Mouse (Mus musculus) lung, adult 2 months (tissue): Measurements from ENCODE around the gene Olfr638. TPM values are rescaled to one million over a fixed set of nuclear protein-coding genes. Genes with fewer than 3 reads are reported as not detected.

Experiments used
- DNase-seq: peaks from one replicate; pipeline ENCODE4 v3.0.0; 2022
- H3K4me1 ChIP-seq: fragments of 200-500 bp; 2 replicates; pipeline ENCODE4 v1.6.1; 2011; ENCODE audit warnings: low read length; ENCODE audit not compliant: control insufficient read depth, insufficient read depth
- H3K4me3 ChIP-seq: fragments of 200-500 bp; replicated peaks from 2 replicates; pipeline ENCODE3; 2011; ENCODE audit warnings: low read depth, mild to moderate bottlenecking, control low read depth, low read length; ENCODE audit errors: extremely low read depth
- CTCF ChIP-seq: fragments of 200-500 bp; IDR thresholded peaks from 2 replicates; pipeline ENCODE4 v1.5.1; 2011; ENCODE audit warnings: mild to moderate bottlenecking, low read length, control low read depth; ENCODE audit not compliant: insufficient read depth
- POLR2A ChIP-seq: fragments of 200-500 bp; IDR thresholded peaks from 2 replicates; pipeline ENCODE4 v1.6.1; 2011; ENCODE audit warnings: low read depth, mild to moderate bottlenecking, control low read depth, low read length, borderline replicate concordance; ENCODE audit errors: extremely low read depth
- WGBS: fragments of 180-500 bp; shearing (Covaris S2); methylation state at CpG from one replicate; pipeline ENCODE4 v1.1.7; 2018; 5-methylcytosine and 5-hydroxymethylcytosine counted together
- polyA plus RNA-seq: library from polyadenylated mRNA; depleted of rRNA; stranded (reverse); fragments of >200 nt; gene quantifications from 2 replicates; pipeline ENCODE4 v1.2.3, GENCODE M21; 2012; rRNA removed

Gene Olfr638
- polyA plus RNA-seq, 1 experiment: not detected

DNA sequence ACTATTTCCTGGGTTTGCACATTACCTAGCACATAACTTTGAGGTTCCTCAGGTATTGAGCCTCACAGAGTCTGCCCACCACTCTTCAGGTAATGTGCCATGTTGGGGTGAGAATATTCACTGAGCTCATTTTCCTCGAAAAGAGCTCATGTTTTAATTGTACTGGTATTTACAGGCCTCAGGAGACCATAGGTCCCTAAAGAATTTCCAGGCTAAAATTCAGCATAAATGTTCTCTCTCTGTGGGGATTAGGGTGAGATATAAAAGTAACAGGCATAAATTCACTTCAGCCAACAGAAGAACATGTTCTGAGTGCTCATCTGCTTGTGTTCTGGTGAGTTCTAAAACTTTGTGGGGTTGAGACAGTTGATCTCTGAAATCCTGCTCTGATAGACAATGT lies 36.6 kb downstream of the Olfr638 start, which contains the start of gene Olfr641:
TSS of gene Olfr641 (plus strand) at position 301 of the 400 bp plus-strand sequence.
- TF ChIP-seq CTCF: no peak
- TF ChIP-seq POLR2A: no peak
- no peak for DNase-seq
- WGBS: 55% methylated on average over 1 of the region's 1 CpGs
- no peak within 1 kb of the TSS for H3K4me3 ChIP-seq
- H3K4me1 ChIP-seq: no peaks in the 10 kb centered on the region

DNA sequence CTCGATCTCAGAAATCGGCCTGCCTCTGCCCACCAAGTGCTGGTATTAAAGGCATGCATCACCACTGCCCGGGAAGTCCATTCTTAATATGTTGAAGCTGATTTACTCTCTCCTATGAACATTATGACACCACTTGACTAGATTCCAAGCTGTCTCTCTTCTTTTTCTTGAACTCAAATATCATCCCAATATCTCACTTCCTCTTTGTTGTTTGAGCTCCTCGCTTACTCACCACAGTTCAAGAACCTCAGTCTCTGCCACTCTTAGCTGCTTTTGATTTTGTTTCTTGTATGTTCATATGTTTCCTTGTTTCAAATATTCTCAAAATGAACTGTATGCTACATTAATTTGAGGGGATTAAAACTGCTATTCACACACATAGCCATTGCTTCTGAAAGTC lies 52.2 kb downstream of the Olfr638 start:
- Histone ChIP-seq H3K4me1 (no peaks in the 10 kb centered on the region), H3K4me3 (no peak overlapping the region)
- 74% methylated on average over 4 of the region's 4 CpGs for WGBS
- TF ChIP-seq POLR2A: no peak
- TF ChIP-seq CTCF: no peak
- DNase-seq: no peak

DNA sequence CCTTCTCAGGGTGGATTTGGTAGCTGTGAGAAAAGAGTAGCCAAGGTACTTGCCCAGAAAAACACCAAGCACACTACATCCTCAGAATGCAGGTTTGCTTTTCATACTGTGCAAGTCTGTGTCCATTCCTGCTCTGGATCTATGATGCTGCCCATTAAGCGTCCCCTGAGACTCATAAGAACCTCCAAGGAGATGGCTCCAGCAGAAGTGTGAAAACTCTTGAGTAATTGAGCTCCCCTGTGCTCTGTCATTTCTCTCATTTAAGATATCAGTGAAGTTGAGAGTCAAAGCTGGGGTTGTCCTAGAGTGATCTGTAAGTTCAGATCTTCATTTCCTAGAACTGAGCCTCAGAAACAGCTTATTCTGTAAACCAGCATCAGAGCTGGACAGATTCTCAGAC lies 54.0 kb downstream of the Olfr638 start, which contains the start of gene Olfr642:
TSS of gene Olfr642 (minus strand) at position 101 of the 400 bp plus-strand sequence.
- H3K4me3 ChIP-seq: no peak within 1 kb of the TSS
- TF ChIP-seq POLR2A (no peak), CTCF (no peak)
- no peaks in the 10 kb centered on the region for H3K4me1 ChIP-seq
- DNase-seq: no peak
- 55% methylated on average over 1 of the region's 1 CpGs for WGBS

Other genes with a start within 250 kb of the Olfr638 start
- not detected in 2 replicates for gene Olfr630, start 241.4 kb upstream of the Olfr638 start, polyA plus RNA-seq
- not detected in 2 replicates for gene Olfr69, start 227.2 kb upstream of the Olfr638 start, polyA plus RNA-seq
- gene Olfr68, start 219.0 kb upstream of the Olfr638 start, polyA plus RNA-seq: not detected in 2 replicates
- gene Olfr67, start 206.9 kb upstream of the Olfr638 start, polyA plus RNA-seq: not detected in 2 replicates
- 1,037 and 2,074 TPM in 2 replicates for gene Hbb-bt, start 184.8 kb upstream of the Olfr638 start, polyA plus RNA-seq
- gene Hbb-bs, start 170.7 kb upstream of the Olfr638 start, polyA plus RNA-seq: 9,354 and 20,945 TPM in 2 replicates
- gene Hbb-bh2, start 158.2 kb upstream of the Olfr638 start, polyA plus RNA-seq: not detected in 2 replicates
- not detected in 2 replicates for gene Hbb-bh1, start 155.6 kb upstream of the Olfr638 start, polyA plus RNA-seq
- gene Hbb-y, start 145.5 kb upstream of the Olfr638 start, polyA plus RNA-seq: 0.37 TPM in 1 of 2 replicates, not detected in the other
- gene Olfr66, start 112.5 kb upstream of the Olfr638 start, polyA plus RNA-seq: not detected in 2 replicates
- not detected in 2 replicates for gene Olfr64, start 104.3 kb upstream of the Olfr638 start, polyA plus RNA-seq
- gene Olfr65, start 95.3 kb upstream of the Olfr638 start, polyA plus RNA-seq: not detected in 2 replicates
- gene Olfr631, start 69.9 kb upstream of the Olfr638 start, polyA plus RNA-seq: not detected in 2 replicates
- not detected in 2 replicates for gene Olfr632, start 64.4 kb upstream of the Olfr638 start, polyA plus RNA-seq
- gene Olfr633, start 54.3 kb upstream of the Olfr638 start, polyA plus RNA-seq: not detected in 2 replicates
- gene Olfr635, start 27.6 kb upstream of the Olfr638 start, polyA plus RNA-seq: not detected in 2 replicates
- not detected in 2 replicates for gene Olfr639, start 18.6 kb downstream of the Olfr638 start, polyA plus RNA-seq
- not detected in 2 replicates for gene Olfr640, start 26.8 kb downstream of the Olfr638 start, polyA plus RNA-seq
- not detected in 2 replicates for gene Olfr641, start 36.7 kb downstream of the Olfr638 start, polyA plus RNA-seq
- not detected in 2 replicates for gene Olfr642, start 53.9 kb downstream of the Olfr638 start, polyA plus RNA-seq
- not detected in 2 replicates for gene 4930516K23Rik, start 62.7 kb downstream of the Olfr638 start, polyA plus RNA-seq
- not detected in 2 replicates for gene Olfr644, start 73.1 kb downstream of the Olfr638 start, polyA plus RNA-seq
- not detected in 2 replicates for gene Olfr645, start 86.7 kb downstream of the Olfr638 start, polyA plus RNA-seq
- not detected in 2 replicates for gene Olfr646, start 106.1 kb downstream of the Olfr638 start, polyA plus RNA-seq
- gene Ubqln5, start 131.1 kb downstream of the Olfr638 start, polyA plus RNA-seq: not detected in 2 replicates
- not detected in 2 replicates for gene Olfr643, start 138.7 kb downstream of the Olfr638 start, polyA plus RNA-seq
- not detected in 2 replicates for gene Ubqln3, start 144.5 kb downstream of the Olfr638 start, polyA plus RNA-seq
- gene Ubqlnl, start 151.8 kb downstream of the Olfr638 start, polyA plus RNA-seq: not detected in 2 replicates
- gene Olfm5, start 166.1 kb downstream of the Olfr638 start, polyA plus RNA-seq: not detected in 2 replicates
- 0.04 TPM in 1 of 2 replicates, not detected in the other for gene Olfr648, start 184.6 kb downstream of the Olfr638 start, polyA plus RNA-seq
- not detected in 2 replicates for gene Olfr649, start 197.2 kb downstream of the Olfr638 start, polyA plus RNA-seq
- gene Trim6, start 220.0 kb downstream of the Olfr638 start, polyA plus RNA-seq: 0.88 and 1.3 TPM in 2 replicates
- gene Trim34a, start 245.7 kb downstream of the Olfr638 start, polyA plus RNA-seq: 5.7 and 15.2 TPM in 2 replicates